Mouse (Mus musculus) fibroblast of lung, adult 2 months (primary cell): Measurements from ENCODE around the gene Ttc27.

ENCODE experiments used
- DNase-seq: peaks from one replicate; pipeline ENCODE4 v3.0.0-alpha.2; 2011; ENCODE audit warnings: low read depth

The Ttc27 gene

DNA sequence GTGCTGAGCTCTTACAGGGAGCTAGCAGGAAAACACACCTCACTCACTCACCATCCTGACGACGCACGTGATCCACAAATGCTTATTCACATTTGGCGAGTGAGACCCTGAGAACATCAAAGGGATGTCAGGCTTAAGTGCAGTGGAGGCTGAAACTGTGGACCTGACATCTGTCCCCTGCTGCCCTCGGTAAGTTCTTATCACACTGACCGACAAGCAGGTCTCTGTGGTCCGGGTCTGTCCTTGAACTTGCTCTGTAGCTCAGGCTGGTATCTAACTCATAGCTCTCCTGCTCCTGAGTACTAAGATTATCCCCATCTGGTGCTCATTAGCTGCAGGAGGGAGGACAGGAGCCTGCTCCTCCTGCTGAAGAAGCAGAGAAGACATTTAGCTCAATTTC is 162.2 kb downstream of the Ttc27 start:
- no peak for DNase-seq

DNA sequence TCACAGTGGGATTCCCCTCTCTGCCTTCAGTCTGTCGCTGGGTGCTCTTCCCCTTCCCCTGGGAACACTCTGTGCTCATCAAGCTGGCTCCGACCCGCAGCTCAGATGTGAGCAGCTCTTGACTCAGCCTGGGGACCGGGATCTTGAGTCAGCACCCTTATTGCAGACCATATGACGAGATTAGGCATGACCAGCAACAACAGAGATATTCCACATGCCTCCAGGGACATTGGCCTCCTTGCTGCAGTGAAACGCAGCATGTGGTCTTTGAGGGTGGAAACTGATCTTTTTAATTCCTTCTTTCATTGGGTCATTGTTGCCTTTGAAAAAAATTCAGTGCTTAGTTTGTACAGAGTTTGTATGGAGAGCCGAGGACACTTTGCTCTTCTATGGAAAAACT is 169.5 kb downstream of the Ttc27 start:
- DNase-seq: no peak

DNA sequence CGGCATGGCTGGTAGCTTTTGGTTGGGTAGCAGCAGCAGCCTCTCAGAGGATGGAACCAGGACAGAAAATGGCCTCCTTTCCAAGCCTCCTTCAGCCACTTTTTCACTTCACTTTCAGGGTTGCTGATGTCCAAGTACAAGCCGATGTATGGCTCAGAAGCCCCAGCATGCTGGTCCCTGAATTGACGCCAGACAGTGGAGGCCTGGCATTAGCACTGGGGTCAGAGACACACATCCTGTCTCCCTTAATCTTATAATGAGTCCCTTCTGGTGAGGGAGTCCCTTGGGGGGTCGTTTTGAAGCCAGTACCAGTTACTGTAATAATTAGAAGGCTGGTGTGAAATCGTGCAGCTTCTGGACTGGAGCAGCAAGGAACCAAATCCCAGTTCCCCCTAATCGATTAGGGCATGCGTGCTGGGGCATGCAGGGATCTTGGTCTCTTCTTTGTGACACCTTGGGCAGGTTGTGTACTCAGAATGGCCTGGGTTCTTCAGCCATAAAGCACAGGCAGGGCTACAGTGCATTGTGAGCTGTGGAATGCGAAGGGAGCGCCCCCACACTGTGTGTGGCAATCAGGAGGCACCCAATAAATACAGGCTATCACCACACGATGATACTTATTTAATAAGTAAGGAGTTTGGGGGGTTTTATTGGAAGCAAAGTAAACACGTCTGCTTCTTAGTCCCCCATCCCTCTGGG is 171.5 kb downstream of the Ttc27 start:
- DNase-seq: no peak

DNA sequence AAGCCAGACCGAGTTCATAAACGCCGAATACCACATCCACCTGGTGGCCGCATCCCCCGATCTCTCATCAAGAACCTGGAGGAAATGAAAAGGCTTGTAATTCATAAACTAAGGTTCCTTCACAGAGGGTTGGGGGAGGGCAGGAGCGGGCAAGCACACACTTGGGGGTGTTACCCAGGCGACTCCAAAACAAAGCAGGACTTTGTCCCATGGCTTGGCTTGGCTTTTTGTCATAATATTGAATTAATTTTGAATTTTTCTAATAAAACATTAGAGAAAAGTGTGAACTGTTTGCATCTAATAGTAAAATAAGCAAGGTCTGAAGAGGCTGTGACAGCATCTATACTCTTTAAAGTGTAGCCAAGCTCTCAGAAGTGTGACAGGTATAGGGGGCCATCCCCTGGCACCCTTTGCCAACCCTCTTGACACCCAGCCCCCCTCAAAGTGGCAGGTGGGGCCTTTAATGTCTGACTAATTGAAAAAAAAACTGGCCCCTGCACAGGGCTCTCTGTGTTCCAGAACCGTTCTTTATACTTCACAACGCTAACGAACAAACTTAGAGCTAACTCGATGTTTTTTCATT is 172.1 kb downstream of the Ttc27 start:
- DNase-seq: no peak

- no peak for DNase-seq
These were observed 184.9 kb downstream of the Ttc27 start for GRCm38 (mm10) chr17:74902453-74902852.

DNA sequence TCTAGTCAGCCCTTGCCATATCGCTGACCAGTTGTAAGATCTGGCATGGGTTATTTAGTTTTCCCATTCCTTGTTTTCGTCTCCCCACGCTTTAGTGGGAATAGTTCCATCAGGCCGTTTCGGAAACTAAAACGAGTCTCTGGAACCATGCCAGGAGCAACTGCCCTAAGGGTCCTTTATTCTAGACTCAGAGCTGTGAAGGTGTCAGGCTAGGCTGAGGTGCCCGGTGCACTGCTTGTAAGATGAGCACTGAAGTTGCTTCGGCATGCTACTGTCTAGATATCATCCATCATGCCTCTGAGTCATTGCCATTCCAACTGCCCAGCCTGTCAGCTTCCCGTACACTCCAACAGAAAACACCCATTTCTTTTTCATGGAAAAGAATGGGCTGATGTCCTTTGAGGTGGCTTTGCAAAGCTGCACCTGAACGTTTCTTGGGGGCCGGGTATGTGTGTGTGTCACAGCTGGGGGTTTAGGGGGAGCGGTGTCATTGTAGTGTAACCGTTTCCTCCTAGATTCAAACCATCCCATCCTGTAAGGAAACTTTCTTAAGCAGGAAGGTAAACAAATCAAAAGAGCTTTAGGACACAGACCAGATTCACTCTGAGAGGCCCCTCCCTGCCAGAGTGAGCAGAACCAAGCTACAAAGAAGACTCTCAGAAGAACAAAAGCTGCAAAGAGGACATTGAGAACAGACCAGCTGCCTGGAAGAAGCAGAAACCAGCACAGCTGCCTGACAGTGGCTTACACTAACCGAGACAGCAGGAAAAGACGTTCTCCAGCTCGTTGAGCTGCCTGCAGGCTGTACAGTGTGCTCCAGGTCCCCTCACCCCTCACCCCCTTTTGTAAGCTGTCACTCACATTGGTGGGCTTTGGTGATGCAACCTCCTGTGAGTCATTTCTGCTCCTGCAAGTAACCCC is 186.1 kb downstream of the Ttc27 start:
- no peak for DNase-seq

DNA sequence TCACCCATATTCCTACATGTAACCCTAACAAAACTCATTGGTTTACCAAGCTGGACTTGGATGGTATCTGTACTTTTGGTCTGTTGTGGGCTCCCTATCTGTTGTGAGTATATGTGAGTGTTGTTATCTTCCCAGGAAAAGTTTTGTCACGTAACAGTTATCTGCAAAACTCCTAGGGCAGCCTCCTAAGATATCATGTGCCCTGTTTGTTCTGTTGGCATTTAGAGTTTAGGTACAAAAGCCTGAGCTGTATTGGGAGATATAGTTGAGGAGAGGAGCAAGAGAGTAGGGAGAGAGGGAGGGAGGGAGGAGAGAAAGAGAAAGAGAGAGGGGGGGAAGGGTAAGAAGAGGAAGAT is 186.8 kb downstream of the Ttc27 start:
- no peak for DNase-seq

GRCm38 (mm10) chr17:74904956-74905355 is 187.4 kb downstream of the Ttc27 start:
- DNase-seq: no peak

DNA sequence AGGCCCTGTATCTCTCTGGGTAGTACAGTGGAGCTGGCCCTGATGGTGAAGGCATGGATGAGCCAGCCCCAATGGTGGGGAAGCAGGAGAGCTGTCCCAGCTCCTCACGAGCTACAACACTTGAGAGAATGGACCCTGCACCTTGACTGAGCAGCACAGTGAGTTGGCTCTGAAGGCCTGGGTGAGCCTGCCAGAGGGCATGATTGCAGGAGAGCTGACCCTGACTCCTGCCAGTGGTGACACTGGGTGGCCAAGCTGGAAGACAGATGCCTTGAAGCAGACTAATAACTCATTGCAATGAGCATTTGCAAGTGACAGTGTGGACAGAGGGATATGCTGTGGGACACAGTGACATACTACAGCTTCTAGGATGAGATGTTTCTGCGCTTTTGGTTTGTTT is 195.5 kb downstream of the Ttc27 start:
- DNase-seq: no peak
